Mouse (Mus musculus) lung, embryonic 16.5 days (tissue): ENCODE measurements around the gene Kcnip1. TPM values are rescaled to one million over a fixed set of nuclear protein-coding genes. Genes with fewer than 3 reads are reported as not detected.

Source experiments
- ATAC-seq: fragments of 200-750 bp; cut with Nextera tagmentation; 2 replicates; pipeline ENCODE4 v1.8.0; 2017; ENCODE audit warnings: low read depth, mild to moderate bottlenecking, moderate library complexity
- H3K27ac ChIP-seq: fragments of 300-500 bp; sonication (generic); 2 replicates; pipeline ENCODE4 v1.5.1; 2014; ENCODE audit warnings: mild to moderate bottlenecking, control low read depth, low read length
- H3K27me3 ChIP-seq: fragments of 300-500 bp; sonication (generic); 2 replicates; pipeline ENCODE4 v1.6.1; 2014; ENCODE audit warnings: low read depth, low read length, mixed read lengths; ENCODE audit not compliant: control insufficient read depth, insufficient read depth
- H3K36me3 ChIP-seq: fragments of 300-500 bp; sonication (generic); 2 replicates; pipeline ENCODE4 v1.6.1; 2014; ENCODE audit warnings: low read length; ENCODE audit not compliant: control insufficient read depth, insufficient read depth
- H3K4me1 ChIP-seq: fragments of 300-500 bp; sonication (generic); replicated peaks from 2 replicates; pipeline ENCODE4 v1.6.1; 2014; ENCODE audit warnings: low read length, mixed read lengths; ENCODE audit not compliant: control insufficient read depth, insufficient read depth
- H3K4me2 ChIP-seq: fragments of 300-500 bp; sonication (generic); 2 replicates; pipeline ENCODE4 v1.6.1; 2014; ENCODE audit warnings: low read depth, low read length, control low read depth
- H3K4me3 ChIP-seq: fragments of 300-500 bp; sonication (generic); 2 replicates; pipeline ENCODE4 v1.5.1; 2014; ENCODE audit warnings: mild to moderate bottlenecking, low read length, control low read depth
- H3K9ac ChIP-seq: fragments of 300-500 bp; sonication (generic); 2 replicates; pipeline ENCODE4 v1.6.1; 2014; ENCODE audit warnings: low read length, control low read depth
- H3K9me3 ChIP-seq: fragments of 300-500 bp; sonication (generic); 2 replicates; pipeline ENCODE4 v1.6.1; 2016; ENCODE audit warnings: low read length; ENCODE audit not compliant: control insufficient read depth
- WGBS: fragments of 180-500 bp; shearing (Covaris S2); extraction: QIAGEN DNeasy Blood & Tissue Kit; methylation state at CpG from one replicate; pipeline ENCODE4 v1.1.7; 2014; 5-methylcytosine and 5-hydroxymethylcytosine counted together
- polyA plus RNA-seq: library from polyadenylated mRNA; unstranded; fragments of >200 nt; fragmentation: Nextera tagmentation; extraction: Ambion mirVana; gene quantifications from 2 replicates; pipeline ENCODE4 v1.2.1, GENCODE M21; 2015

The Kcnip1 gene
- polyA plus RNA-seq, 1 experiment from 2014 or later, result 0.68 TPM

DNA sequence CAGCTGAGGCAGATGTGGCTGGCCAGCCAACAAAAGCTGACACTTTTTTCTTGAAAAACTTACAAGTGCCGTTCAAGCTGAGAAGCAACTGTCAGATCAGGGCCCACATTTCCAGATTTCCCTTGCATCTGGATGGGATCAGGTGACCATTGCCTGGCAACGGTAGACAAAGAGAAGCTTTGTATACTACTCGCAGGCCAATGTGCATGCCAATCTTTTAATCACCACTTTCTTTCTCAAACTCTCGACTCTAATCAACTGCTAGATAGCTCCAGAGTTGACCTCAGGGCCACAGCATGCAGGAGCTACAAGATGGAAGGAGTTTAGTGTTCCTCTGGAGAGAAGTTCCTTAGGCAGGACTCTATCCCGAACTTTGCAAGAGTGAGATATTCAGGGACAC, 41.8 kb downstream of the Kcnip1 start:
- Histone ChIP-seq H3K9me3 (no peaks in the 10 kb centered on the region), H3K9ac (no peak overlapping the region), H3K4me3 (no peak overlapping the region), H3K27me3 (no peaks in the 10 kb centered on the region), H3K36me3 (no peaks in the 10 kb centered on the region), H3K27ac (no peak overlapping the region), H3K4me1 (peaks cover 4% of the 10 kb centered on the region), H3K4me2 (no peak overlapping the region)
- no peak for ATAC-seq
- WGBS, result 33% methylated on average over 5 of the region's 5 CpGs

DNA sequence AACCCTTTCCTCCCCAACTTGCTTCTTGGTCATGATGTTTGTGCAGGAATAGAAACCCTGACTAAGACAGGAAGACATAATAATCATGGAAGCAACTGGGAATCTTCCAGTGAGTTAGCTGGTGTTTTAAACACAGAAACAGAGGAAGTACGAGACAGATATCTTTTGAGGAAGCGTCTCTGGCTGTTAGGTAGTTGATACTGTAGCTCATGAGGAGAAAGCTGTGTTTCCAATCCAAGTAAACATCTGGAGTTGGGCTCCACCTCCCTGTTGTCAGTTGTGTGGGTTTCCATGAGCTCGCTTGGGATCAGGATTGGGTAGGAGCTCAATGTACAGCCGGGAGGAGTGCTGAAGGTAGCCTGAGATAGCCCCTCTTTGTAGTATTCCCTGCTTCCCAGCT, 46.5 kb downstream of the Kcnip1 start:
- 58% methylated on average over 4 of the region's 4 CpGs for WGBS
- Histone ChIP-seq H3K9me3 (no peaks in the 10 kb centered on the region; the same call in 1 of the 2 replicates), H3K9ac (no peak overlapping the region), H3K27me3 (no peaks in the 10 kb centered on the region), H3K27ac (no peak overlapping the region), H3K4me2 (no peak overlapping the region), H3K4me1 (no peaks in the 10 kb centered on the region), H3K4me3 (no peak overlapping the region), H3K36me3 (no peaks in the 10 kb centered on the region)
- no peak for ATAC-seq

DNA sequence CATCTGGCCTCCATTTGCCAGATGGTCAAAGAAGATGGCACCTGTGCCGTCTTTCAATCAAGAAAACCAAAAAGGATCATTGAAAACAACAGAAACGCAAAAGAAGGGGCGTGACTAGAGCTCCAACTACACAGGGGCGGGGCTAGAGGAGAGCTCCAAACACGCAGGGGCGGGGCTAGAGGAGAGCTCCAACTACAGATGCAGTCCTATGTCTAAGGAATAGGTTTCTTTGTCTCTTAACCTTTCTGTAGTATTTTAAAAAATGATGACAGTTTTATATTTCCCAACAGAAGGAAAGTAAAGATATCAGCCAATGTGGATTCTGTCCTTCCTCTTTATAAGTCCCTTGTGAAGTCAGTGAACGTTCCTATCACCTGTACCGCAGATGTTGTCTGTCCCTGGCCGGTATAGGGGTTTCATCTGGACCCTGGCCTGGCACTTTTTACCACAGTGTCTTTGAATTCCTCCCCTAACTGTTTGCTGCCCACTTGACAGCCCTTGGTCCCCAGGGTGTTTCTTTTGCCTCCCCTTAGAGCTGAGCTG, 48.1 kb downstream of the Kcnip1 start:
- no peak for ATAC-seq
- Histone ChIP-seq H3K4me2 (no peak overlapping the region), H3K27ac (no peak overlapping the region), H3K4me3 (no peak overlapping the region), H3K4me1 (no peaks in the 10 kb centered on the region), H3K27me3 (no peaks in the 10 kb centered on the region), H3K9me3 (no peaks in the 10 kb centered on the region; the same call in 1 of the 2 replicates), H3K9ac (no peak overlapping the region), H3K36me3 (no peaks in the 10 kb centered on the region)
- 83% methylated on average over 9 of the region's 9 CpGs for WGBS

DNA sequence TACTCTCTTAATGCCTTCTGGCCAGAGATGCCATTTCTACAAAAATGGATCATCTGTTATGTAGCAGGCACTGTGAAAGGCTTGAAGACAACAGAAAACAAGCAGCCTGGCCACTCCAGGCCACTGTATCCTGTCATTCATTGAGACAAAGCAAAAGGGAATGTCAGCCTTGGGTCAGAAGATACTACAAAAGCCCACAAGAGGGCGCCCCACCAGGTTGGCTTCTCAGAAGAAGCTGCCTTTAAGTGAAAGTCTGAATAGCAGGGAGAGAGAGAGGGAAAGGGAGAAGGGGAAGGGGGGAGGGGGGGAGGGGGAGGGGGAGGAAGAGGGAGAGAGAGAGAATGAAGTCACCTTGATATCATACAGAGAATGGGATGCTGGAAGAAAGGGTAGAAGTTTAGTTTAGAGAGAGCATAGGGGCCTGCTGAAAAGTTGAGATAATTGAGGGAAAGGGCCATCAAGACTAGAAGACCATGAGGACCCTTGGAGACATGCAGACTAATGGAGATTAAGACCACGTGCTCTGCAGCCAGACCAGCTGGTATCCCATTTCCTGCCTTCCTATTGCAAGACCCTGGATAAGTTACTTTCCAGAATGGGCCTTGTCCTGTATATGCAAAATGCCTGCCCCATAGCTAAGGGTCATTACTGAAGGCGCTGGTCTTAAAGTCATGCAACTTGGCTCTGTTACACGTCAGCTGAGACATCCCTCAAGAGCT, 48.7 kb downstream of the Kcnip1 start:
- no peak overlapping the region for H3K27ac ChIP-seq
- no peak for ATAC-seq
- H3K4me2 ChIP-seq, result no peak overlapping the region
- no peaks in the 10 kb centered on the region for H3K4me1 ChIP-seq
- WGBS, result 51% methylated on average over 4 of the region's 4 CpGs
- H3K27me3 ChIP-seq, result no peaks in the 10 kb centered on the region
- no peaks in the 10 kb centered on the region for H3K36me3 ChIP-seq
- no peak overlapping the region for H3K4me3 ChIP-seq
- H3K9me3 ChIP-seq, result no peaks in the 10 kb centered on the region; the same call in 1 of the 2 replicates
- no peak overlapping the region for H3K9ac ChIP-seq

DNA sequence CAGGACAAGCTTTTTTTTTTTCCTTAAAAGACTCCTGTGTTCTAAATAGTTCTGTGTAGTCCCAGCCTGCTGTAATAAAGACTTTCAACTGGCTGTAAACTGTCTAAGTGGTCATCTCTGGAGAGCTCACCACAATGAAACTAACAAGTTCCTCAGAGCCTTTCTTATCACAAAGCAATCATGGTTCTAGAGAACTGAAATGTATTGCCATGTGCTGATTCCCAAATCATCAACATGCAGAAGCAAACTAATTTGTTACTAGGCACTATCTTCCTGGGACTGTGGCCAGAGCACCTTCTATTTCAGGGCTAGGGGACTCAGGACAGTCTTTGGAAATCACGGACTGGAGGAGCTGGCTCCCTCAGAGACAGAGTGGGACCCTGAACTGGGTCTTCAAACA, 49.4 kb downstream of the Kcnip1 start:
- H3K9ac ChIP-seq, result no peak overlapping the region
- no peaks in the 10 kb centered on the region for H3K4me1 ChIP-seq
- no peak overlapping the region for H3K4me2 ChIP-seq
- no peaks in the 10 kb centered on the region; the same call in 1 of the 2 replicates for H3K9me3 ChIP-seq
- no peak for ATAC-seq
- 62% methylated on average over 1 of the region's 1 CpGs for WGBS
- H3K36me3 ChIP-seq, result no peaks in the 10 kb centered on the region
- H3K27me3 ChIP-seq, result no peaks in the 10 kb centered on the region
- no peak overlapping the region for H3K27ac ChIP-seq
- no peak overlapping the region for H3K4me3 ChIP-seq

DNA sequence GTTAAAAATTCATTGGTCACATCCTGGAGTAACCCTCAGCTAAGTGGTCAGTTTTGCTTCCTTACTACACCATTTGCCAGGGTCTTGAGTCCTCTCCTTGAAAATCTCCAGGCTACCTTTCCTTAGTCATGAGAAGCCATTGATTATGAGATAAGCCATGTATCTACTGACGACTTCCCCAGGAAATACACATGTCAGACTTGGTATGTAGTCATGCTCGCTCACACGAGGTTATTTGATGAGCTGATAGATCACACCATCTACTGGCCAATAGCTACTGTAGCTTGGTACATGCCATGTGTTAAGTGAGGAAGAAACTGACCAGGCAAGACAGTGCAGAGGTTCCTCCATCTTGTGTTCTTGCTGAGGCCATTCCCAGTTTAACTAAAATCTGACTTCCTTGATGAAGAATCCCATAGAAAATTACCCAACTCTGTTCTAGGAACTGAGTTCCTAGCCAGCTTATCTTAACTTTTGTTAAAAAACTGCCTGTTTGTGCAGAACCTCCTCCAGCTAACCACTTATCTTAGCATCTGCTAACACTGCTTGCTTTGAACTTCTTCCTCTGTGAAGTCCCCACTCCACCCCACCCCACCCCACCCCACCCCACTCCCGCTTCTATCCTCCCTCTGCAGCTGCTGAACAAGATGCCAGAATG, 53.4 kb downstream of the Kcnip1 start:
- Histone ChIP-seq H3K9me3 (no peaks in the 10 kb centered on the region; the same call in 1 of the 2 replicates), H3K27me3 (no peaks in the 10 kb centered on the region), H3K4me2 (no peak overlapping the region), H3K4me1 (no peaks in the 10 kb centered on the region), H3K4me3 (no peak overlapping the region), H3K9ac (no peak overlapping the region), H3K36me3 (no peaks in the 10 kb centered on the region), H3K27ac (no peak overlapping the region)
- no peak for ATAC-seq
- WGBS, result 53% methylated on average over 4 of the region's 4 CpGs

DNA sequence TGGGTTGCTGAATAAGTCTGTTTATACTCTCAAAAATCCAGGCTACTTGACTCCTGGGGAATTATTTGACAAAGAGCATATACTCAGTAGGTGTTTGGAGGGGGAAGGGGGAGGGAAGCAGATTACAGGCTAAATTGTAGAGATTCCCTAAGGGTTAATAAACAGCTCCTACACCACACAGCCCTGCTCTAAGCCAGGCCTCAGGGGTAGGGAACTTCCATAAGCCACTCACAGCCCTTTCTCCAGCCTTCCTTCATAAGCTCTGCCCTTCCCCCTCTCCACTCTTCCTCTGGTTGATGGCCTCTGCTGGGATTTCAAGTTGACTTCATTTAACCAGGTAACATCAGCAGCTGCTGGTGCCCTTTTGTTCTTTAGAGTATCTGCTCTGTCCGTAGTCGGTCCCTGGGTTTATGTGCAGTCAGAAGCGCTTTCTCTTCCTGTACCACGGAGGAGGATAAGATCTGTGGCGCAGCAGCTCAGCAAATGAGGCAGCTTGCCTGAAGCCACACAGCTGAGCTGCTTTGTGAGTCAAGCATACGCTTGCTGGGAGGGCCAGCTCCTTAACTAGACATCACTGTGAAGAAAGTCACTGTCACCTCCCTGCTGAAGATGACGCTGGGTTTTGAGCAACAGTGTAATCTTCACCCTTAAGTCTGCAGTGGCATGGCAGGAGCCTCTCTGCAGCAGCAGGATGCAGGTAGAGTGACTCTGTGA, 54.2 kb downstream of the Kcnip1 start:
- Histone ChIP-seq H3K9ac (no peak overlapping the region), H3K36me3 (no peaks in the 10 kb centered on the region), H3K9me3 (no peaks in the 10 kb centered on the region; the same call in 1 of the 2 replicates), H3K4me2 (no peak overlapping the region), H3K4me1 (no peaks in the 10 kb centered on the region), H3K27me3 (no peaks in the 10 kb centered on the region), H3K27ac (no peak overlapping the region), H3K4me3 (no peak overlapping the region)
- ATAC-seq, result no peak
- WGBS, result 49% methylated on average over 7 of the region's 7 CpGs

DNA sequence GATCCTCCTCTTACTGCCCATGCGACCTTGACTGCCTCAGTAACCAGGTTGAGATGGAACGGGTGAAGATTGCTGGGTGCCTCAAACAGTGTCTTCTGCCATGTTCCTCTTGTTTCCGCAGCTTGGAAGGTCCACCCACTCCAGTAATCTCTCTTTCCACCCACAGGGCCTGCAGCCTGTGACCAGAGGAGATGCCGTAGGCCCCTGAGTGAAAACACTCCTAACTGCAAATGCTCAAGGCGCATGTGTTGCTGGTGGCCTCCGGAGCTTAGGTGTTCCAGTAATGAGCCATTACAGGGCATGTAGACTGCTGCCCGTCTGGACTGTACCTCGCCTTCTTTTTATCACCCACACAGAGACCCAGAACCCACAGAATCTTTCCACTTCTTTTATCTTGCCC, 55.3 kb downstream of the Kcnip1 start:
- H3K36me3 ChIP-seq, result no peaks in the 10 kb centered on the region
- ATAC-seq, result no peak
- H3K9me3 ChIP-seq, result no peaks in the 10 kb centered on the region

DNA sequence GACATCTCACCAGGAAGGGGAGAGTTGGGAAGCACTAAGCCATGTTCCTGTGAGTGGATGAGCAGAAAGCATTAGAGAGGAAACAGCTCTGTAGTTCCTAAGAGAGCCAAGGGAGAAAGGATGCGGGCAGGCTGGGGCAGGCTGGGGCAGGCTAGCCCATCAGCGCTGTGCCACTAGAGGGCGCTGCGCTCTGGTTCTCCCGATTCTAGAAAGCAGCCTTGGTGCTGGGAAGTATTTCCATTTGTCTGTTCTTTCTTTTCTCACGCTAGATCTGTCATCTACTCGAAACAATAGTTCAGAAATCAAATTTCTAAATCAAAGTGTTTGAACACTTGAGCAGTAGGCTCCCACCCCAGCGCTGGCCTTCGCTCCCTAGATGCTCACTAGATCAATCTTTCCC, 58.7 kb downstream of the Kcnip1 start:
- H3K4me2 ChIP-seq, result no peak overlapping the region
- no peak overlapping the region for H3K4me3 ChIP-seq
- H3K9me3 ChIP-seq, result no peaks in the 10 kb centered on the region
- no peaks in the 10 kb centered on the region for H3K36me3 ChIP-seq
- no peaks in the 10 kb centered on the region for H3K4me1 ChIP-seq
- WGBS, result 52% methylated on average over 9 of the region's 9 CpGs
- no peak overlapping the region for H3K27ac ChIP-seq
- no peak overlapping the region for H3K9ac ChIP-seq
- H3K27me3 ChIP-seq, result no peaks in the 10 kb centered on the region
- no peak for ATAC-seq

More for the DNA sequence above, 55.3 kb downstream of the Kcnip1 start:
- Histone ChIP-seq H3K4me3 (no peak overlapping the region), H3K9ac (no peak overlapping the region), H3K4me1 (no peaks in the 10 kb centered on the region), H3K4me2 (no peak overlapping the region), H3K27me3 (no peaks in the 10 kb centered on the region), H3K27ac (no peak overlapping the region)
- 77% methylated on average over 8 of the region's 8 CpGs for WGBS
